Mouse (Mus musculus) kidney, adult 2 months (tissue): ENCODE data around the gene Clec3b.

Experiments
- CTCF ChIP-seq: fragments of 200-500 bp; conservative IDR thresholded peaks from 2 replicates; pipeline ENCODE4 v1.5.1; 2011; ENCODE audit warnings: low read depth, mild to moderate bottlenecking, control low read depth, low read length, moderate library complexity, mixed read lengths; ENCODE audit not compliant: insufficient read depth, insufficient read length
- POLR2A ChIP-seq: fragments of 200-500 bp; IDR thresholded peaks from one replicate; pipeline ENCODE4 v1.6.1; 2011; ENCODE audit warnings: low read depth, low read length, control low read depth

DNA sequence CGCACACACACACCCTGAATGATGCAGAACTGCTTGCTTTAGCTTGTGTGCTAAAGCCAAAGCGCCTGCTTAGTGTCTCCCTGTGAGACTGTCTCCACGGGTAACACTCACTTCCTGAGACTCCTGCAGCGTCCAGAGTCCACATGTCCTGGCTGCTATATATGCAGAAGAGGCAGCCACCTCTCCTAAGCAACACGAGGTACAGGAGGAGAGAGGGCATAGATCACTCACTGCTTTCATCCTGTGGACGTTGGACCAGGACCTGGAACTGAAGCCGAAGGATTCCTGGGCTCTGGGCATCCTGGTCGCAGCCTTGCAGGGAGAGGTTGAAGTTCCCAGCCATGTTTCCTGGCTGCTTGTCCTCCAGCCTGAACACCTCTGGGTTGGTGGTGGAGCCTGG lies 32.5 kb downstream of the Clec3b start:
- TF ChIP-seq POLR2A (no peak), CTCF (no peak)
